12 mouse cellular contexts compared by ENCODE assay signal in genomic region chr8:46039666-46040065, GRCm38 (mm10). TPM values are rescaled to one million over a fixed set of nuclear protein-coding genes. Genes with fewer than 3 reads are reported as not detected.
"Had no signal": no experiment of that assay in that cellular context is flagged by ENCODE, and none has a peak within 500 bp of the region (broad histone marks: within the 10 kb centered on the region; RNA-seq: fewer than 3 reads in every experiment).

No protein-coding gene starts in this region.

- H3K27ac ChIP-seq: kidney, postnatal 0 days; limb, embryonic 13.5 days; lung, embryonic 15.5 days; midbrain, embryonic 12.5 days; stomach, postnatal 0 days had no signal

- ATAC-seq: midbrain, embryonic 16.5 days had no signal

- H3K9ac ChIP-seq: limb, embryonic 13.5 days; lung, embryonic 15.5 days; midbrain, embryonic 12.5 days had no signal

- H3K4me2 ChIP-seq: limb, embryonic 13.5 days; liver, embryonic 11.5 days; lung, embryonic 15.5 days; midbrain, embryonic 12.5 days had no signal

- H3K4me3 ChIP-seq: limb, embryonic 13.5 days; lung, embryonic 15.5 days; midbrain, embryonic 12.5 days had no signal

- H3K4me1 ChIP-seq: limb, embryonic 13.5 days; lung, embryonic 15.5 days; midbrain, embryonic 12.5 days had no signal

- DNase-seq: kidney, adult 11 months; kidney, adult 9 months; kidney, postnatal 36 days; thymus, postnatal 4 days had no signal

- H3K9me3 ChIP-seq: limb, embryonic 13.5 days; lung, embryonic 15.5 days; midbrain, embryonic 12.5 days had no signal

- H3K27me3 ChIP-seq: limb, embryonic 13.5 days; lung, embryonic 15.5 days; midbrain, embryonic 12.5 days had no signal

RNA-seq across cellular contexts. Expression of gene Lrp2bp, which starts 40.6 kb away (rescaled TPM):
- polyA plus RNA-seq: liver, embryonic 16.5 days had no signal
